Mouse (Mus musculus): Measurements from ENCODE around the gene Cdc7. TPM values are rescaled to one million over a fixed set of nuclear protein-coding genes. Genes with fewer than 3 reads are reported as not detected.
"Not testable (repeated sequence)": the region's sequence is repeated elsewhere in the genome, so short reads cannot be mapped to it uniquely, and the experiment has no call there.

The Cdc7 gene
- total and polyA plus RNA-seq, 2 experiments, result 0.26 to 0.28 TPM

GRCm38 (mm10) chr5:106966443-106966842, 2.3 kb downstream of the Cdc7 start:
- WGBS, result 94% methylated on average over 3 of the region's 3 CpGs
- H3K36me3 ChIP-seq (ENCODE audit: control insufficient read depth, insufficient read depth, low read length), result no peaks in the 10 kb centered on the region
- H3K9ac ChIP-seq (ENCODE audit: low read depth, low read length), result no peak overlapping the region

DNA sequence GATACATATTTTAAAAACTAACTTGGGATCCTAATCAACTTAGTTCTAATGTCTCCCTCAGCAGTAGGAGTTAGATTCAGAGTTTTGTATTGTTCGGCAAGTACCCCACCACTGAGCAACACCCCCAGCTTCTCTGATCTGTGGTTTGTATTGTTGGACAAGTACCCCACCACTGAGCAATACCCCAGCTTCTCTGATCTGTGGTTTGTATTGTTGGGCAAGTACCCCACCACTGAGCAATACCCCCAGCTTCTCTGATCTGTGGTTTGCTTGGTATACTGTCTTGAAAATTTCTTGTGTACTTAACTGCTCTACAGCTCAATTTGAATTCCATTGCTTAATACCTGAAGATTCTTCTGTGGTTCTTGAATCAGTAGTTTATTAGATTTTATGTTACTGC, 3.5 kb downstream of the Cdc7 start:
- WGBS, result 100% methylated on average over 1 of the region's 1 CpGs
- Histone ChIP-seq H3K9ac (ENCODE audit: low read depth, low read length) (no peak overlapping the region), H3K4me3 (ENCODE audit: insufficient read depth, low read depth, low read length) (no peak overlapping the region), H3K27me3 (ENCODE audit: control insufficient read depth, insufficient read depth, low read length) (no peaks in the 10 kb centered on the region), H3K79me2 (ENCODE audit: control insufficient read depth, insufficient read depth, low read length) (no peaks in the 10 kb centered on the region), H3K4me1 (ENCODE audit: control insufficient read depth, insufficient read depth, low read length) (0 out of 2 replicates have a peak, but pooled peaks cover 3% of the 10 kb centered on the region), H3K27ac (replicated peaks; ENCODE audit: insufficient read depth, low read depth, low read length) (no peak overlapping the region), H3K36me3 (ENCODE audit: control insufficient read depth, insufficient read depth, low read length) (no peaks in the 10 kb centered on the region)
- no peak for DNase-seq (ENCODE audit: extremely low read depth, low read depth, low spot score)
- TF ChIP-seq CTCF (IDR thresholded peaks at IDR 0.05; ENCODE audit: low read depth, low read length) (no peak), POLR2A (IDR thresholded peaks at IDR 0.05; ENCODE audit: extremely low read depth, insufficient read depth, low read length) (no peak)

More at GRCm38 (mm10) chr5:106966443-106966842, 2.3 kb downstream of the Cdc7 start:
- no peak for TF ChIP-seq CTCF (IDR thresholded peaks at IDR 0.05; ENCODE audit: low read depth, low read length)
- no peak for TF ChIP-seq POLR2A (IDR thresholded peaks at IDR 0.05; ENCODE audit: extremely low read depth, insufficient read depth, low read length)
- Histone ChIP-seq H3K4me1 (ENCODE audit: control insufficient read depth, insufficient read depth, low read length) (0 out of 2 replicates have a peak, but pooled peaks cover 3% of the 10 kb centered on the region), H3K27me3 (ENCODE audit: control insufficient read depth, insufficient read depth, low read length) (no peaks in the 10 kb centered on the region), H3K79me2 (ENCODE audit: control insufficient read depth, insufficient read depth, low read length) (no peaks in the 10 kb centered on the region), H3K4me3 (ENCODE audit: insufficient read depth, low read depth, low read length) (no peak overlapping the region), H3K27ac (replicated peaks; ENCODE audit: insufficient read depth, low read depth, low read length) (no peak overlapping the region)
- DNase-seq (ENCODE audit: extremely low read depth, low read depth, low spot score), result no peak

DNA sequence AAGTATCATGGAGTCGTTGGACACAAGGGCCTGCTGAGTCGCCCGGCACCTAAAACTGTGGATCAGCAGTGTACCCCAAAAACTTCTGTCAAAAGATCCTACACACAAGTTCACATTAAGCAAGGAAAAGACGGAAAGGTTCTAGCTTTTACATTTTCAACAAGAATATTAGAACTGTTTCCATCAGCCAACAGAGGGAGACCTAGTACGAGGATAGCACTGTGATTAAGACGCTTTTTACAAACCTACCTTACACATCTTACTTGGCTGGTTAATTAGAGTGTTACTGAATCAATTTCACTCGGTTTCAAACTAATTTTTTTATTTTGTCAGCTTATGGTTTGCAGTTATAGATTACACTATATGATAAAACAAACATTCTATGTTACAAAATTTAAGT, 9.8 kb downstream of the Cdc7 start:
- no peaks in the 10 kb centered on the region for H3K4me1 ChIP-seq (ENCODE audit: control insufficient read depth, insufficient read depth, low read length)
- no peak overlapping the region for H3K4me3 ChIP-seq (ENCODE audit: insufficient read depth, low read depth, low read length)
- no peak overlapping the region for H3K27ac ChIP-seq (replicated peaks; ENCODE audit: insufficient read depth, low read depth, low read length)
- H3K27me3 ChIP-seq (ENCODE audit: control insufficient read depth, insufficient read depth, low read length), result no peaks in the 10 kb centered on the region
- no peaks in the 10 kb centered on the region for H3K36me3 ChIP-seq (ENCODE audit: control insufficient read depth, insufficient read depth, low read length)
- WGBS, result 88% methylated on average over 7 of the region's 7 CpGs
- no peak overlapping the region for H3K9ac ChIP-seq (ENCODE audit: low read depth, low read length)
- H3K79me2 ChIP-seq (ENCODE audit: control insufficient read depth, insufficient read depth, low read length), result no peaks in the 10 kb centered on the region
- no peak for DNase-seq (ENCODE audit: extremely low read depth, low read depth, low spot score)
- TF ChIP-seq POLR2A (IDR thresholded peaks at IDR 0.05; ENCODE audit: extremely low read depth, insufficient read depth, low read length) (no peak), CTCF (IDR thresholded peaks at IDR 0.05; ENCODE audit: low read depth, low read length) (no peak)

- TF ChIP-seq CTCF (IDR thresholded peaks at IDR 0.05; ENCODE audit: low read depth, low read length), result no peak
- TF ChIP-seq POLR2A (IDR thresholded peaks at IDR 0.05; ENCODE audit: extremely low read depth, insufficient read depth, low read length), result no peak
Measured at GRCm38 (mm10) chr5:106979156-106979555, 15.0 kb downstream of the Cdc7 start.

DNA sequence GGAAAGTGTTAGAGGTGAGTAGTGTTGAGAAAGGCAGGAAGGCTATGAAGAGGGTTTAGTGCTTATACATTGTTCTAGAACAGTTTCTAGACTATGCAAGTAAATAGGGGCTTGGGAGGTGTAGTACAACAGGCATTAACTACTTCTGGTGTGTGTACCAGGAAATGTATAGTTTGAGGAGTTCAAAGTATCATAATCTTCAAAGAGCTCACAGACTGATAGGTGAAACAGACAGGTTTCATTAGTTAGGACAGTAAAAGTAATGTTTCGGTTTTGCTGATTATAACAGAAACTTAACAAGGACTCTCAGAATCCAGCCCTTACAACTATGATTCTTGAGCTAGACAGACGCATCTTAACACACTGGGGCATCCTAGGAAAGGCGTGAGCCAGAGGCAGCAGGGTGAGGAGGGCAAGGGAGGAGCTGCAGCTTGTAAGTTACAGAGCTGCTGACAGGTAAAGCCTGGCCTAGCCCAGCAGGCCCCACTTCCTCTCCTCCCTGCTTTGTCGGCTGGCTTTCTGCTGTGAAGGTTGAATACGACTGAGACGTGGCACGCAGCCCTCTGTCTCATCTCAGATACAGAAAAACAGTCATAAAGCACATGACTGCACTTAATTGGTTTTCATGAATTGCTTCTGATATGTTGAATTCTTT, 18.3 kb downstream of the Cdc7 start:
- TF ChIP-seq POLR2A (IDR thresholded peaks at IDR 0.05; ENCODE audit: extremely low read depth, insufficient read depth, low read length) (no peak), CTCF (IDR thresholded peaks at IDR 0.05; ENCODE audit: low read depth, low read length) (no peak)
- WGBS, result 90% methylated on average over 7 of the region's 7 CpGs
- Histone ChIP-seq H3K27me3 (ENCODE audit: control insufficient read depth, insufficient read depth, low read length) (no peaks in the 10 kb centered on the region), H3K4me3 (ENCODE audit: insufficient read depth, low read depth, low read length) (no peak overlapping the region), H3K9ac (ENCODE audit: low read depth, low read length) (no peak overlapping the region), H3K27ac (replicated peaks; ENCODE audit: insufficient read depth, low read depth, low read length) (no peak overlapping the region), H3K36me3 (ENCODE audit: control insufficient read depth, insufficient read depth, low read length) (no peaks in the 10 kb centered on the region), H3K79me2 (ENCODE audit: control insufficient read depth, insufficient read depth, low read length) (no peaks in the 10 kb centered on the region), H3K4me1 (ENCODE audit: control insufficient read depth, insufficient read depth, low read length) (no peaks in the 10 kb centered on the region)
- DNase-seq (ENCODE audit: extremely low read depth, low read depth, low spot score), result no peak

More at GRCm38 (mm10) chr5:106979156-106979555, 15.0 kb downstream of the Cdc7 start:
- no peaks in the 10 kb centered on the region for H3K4me1 ChIP-seq (ENCODE audit: control insufficient read depth, insufficient read depth, low read length)
- no peaks in the 10 kb centered on the region for H3K36me3 ChIP-seq (ENCODE audit: control insufficient read depth, insufficient read depth, low read length)
- H3K9ac ChIP-seq (ENCODE audit: low read depth, low read length), result no peak overlapping the region
- no peaks in the 10 kb centered on the region for H3K79me2 ChIP-seq (ENCODE audit: control insufficient read depth, insufficient read depth, low read length)
- H3K4me3 ChIP-seq (ENCODE audit: insufficient read depth, low read depth, low read length), result no peak overlapping the region
- no peak for DNase-seq (ENCODE audit: extremely low read depth, low read depth, low spot score)
- 84% methylated on average over 7 of the region's 7 CpGs for WGBS
- H3K27me3 ChIP-seq (ENCODE audit: control insufficient read depth, insufficient read depth, low read length), result no peaks in the 10 kb centered on the region
- no peak overlapping the region for H3K27ac ChIP-seq (replicated peaks; ENCODE audit: insufficient read depth, low read depth, low read length)

- H3K79me2 ChIP-seq (ENCODE audit: control insufficient read depth, insufficient read depth, low read length); H3K4me3 ChIP-seq (ENCODE audit: insufficient read depth, low read depth, low read length); DNase-seq (ENCODE audit: extremely low read depth, low read depth, low spot score); H3K9ac ChIP-seq (ENCODE audit: low read depth, low read length); H3K36me3 ChIP-seq (ENCODE audit: control insufficient read depth, insufficient read depth, low read length); H3K27ac ChIP-seq (replicated peaks; ENCODE audit: insufficient read depth, low read depth, low read length); H3K27me3 ChIP-seq (ENCODE audit: control insufficient read depth, insufficient read depth, low read length); H3K4me1 ChIP-seq (ENCODE audit: control insufficient read depth, insufficient read depth, low read length): not testable (repeated sequence)
- 91% methylated on average over 3 of the region's 3 CpGs for WGBS
Measured at GRCm38 (mm10) chr5:106984934-106985333, 20.8 kb downstream of the Cdc7 start.

Data from liver, adult 2 months (tissue).